Mouse (Mus musculus): ENCODE results near the gene Lyzl6.

GRCm38 (mm10) chr11:103666181-103666906 is 27.7 kb upstream of the Lyzl6 start:
- TF ChIP-seq CTCF (IDR thresholded peaks at IDR 0.05; ENCODE audit: low read depth): no peak
- TF ChIP-seq EP300 (IDR thresholded peaks at IDR 0.05; ENCODE audit: low read depth): no peak
